Mouse (Mus musculus): ENCODE measurements around the gene Uxs1. TPM values are rescaled to one million over a fixed set of nuclear protein-coding genes. Genes with fewer than 3 reads are reported as not detected.

The Uxs1 gene
- polyA plus RNA-seq, 1 experiment from 2014 or later, result 22.0 TPM

DNA sequence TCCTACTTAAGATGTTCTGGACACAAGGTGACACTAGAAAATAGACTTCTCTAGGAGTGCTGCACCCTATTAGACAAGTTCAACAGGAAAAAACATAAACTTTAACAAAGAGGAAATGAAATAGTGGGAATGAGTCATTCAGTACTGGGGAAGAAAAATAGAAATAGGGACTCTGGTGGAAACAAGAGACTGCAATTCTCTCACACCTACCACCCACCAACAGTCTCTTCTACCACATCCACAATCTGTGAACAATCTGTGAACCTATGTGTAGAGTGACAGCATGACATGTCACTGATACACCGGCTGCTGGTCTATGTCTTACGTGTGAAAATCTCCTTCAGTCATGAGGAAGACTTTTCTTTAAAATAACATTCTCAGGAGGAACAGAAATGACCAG is 15.8 kb upstream of the Uxs1 start:
- ATAC-seq (replicated peaks; ENCODE audit: low FRiP score) (no peak), DNase-seq (ENCODE audit: low spot score) (no peak)
- WGBS, result 90% methylated on average over 2 of the region's 2 CpGs

DNA sequence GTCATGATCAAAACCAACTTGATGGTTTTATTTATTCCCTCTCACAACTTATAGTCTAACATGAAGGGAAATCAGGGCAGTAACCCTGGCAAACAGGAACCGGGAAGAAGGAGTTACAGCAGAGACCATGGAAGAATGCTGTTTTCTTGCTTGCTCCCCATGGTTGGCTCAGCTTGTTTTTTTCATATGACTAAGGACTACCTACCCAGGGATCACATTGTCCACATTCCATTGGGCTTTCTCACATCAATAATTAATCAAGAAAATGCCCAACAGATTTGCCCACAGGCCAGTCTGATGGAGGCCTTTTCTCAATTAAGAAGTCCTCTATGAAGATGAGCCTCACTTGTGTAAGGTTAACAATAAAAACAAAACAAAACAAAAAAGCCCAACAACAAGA is 9.6 kb upstream of the Uxs1 start:
- no peak overlapping the region for H3K4me2 ChIP-seq (ENCODE audit: low read depth, low read length, severe bottlenecking)
- H3K9ac ChIP-seq (ENCODE audit: low read length), result no peak overlapping the region
- no peaks in the 10 kb centered on the region for H3K4me1 ChIP-seq (replicated peaks; ENCODE audit: control insufficient read depth, insufficient read depth, low read length)
- no peaks in the 10 kb centered on the region for H3K9me3 ChIP-seq (ENCODE audit: control insufficient read depth, low read length)
- no peak for DNase-seq (ENCODE audit: low spot score)
- H3K4me3 ChIP-seq (ENCODE audit: low read depth, low read length), result no peak overlapping the region
- 81% methylated on average over 1 of the region's 1 CpGs for WGBS
- ATAC-seq (replicated peaks; ENCODE audit: low FRiP score), result no peak
- H3K27ac ChIP-seq (ENCODE audit: low read depth, low read length), result no peak overlapping the region
- H3K36me3 ChIP-seq (ENCODE audit: control insufficient read depth, insufficient read depth, low read length), result no peaks in the 10 kb centered on the region
- H3K27me3 ChIP-seq (ENCODE audit: control insufficient read depth, insufficient read depth, low read length), result no peaks in the 10 kb centered on the region

More for the DNA sequence above, 15.8 kb upstream of the Uxs1 start:
- H3K4me2 ChIP-seq (ENCODE audit: low read depth, low read length, severe bottlenecking), result no peak overlapping the region
- no peaks in the 10 kb centered on the region for H3K36me3 ChIP-seq (ENCODE audit: control insufficient read depth, insufficient read depth, low read length)
- H3K9me3 ChIP-seq (ENCODE audit: control insufficient read depth, low read length), result no peaks in the 10 kb centered on the region
- no peaks in the 10 kb centered on the region for H3K27me3 ChIP-seq (ENCODE audit: control insufficient read depth, insufficient read depth, low read length)
- H3K9ac ChIP-seq (ENCODE audit: low read length), result no peak overlapping the region
- H3K4me1 ChIP-seq (replicated peaks; ENCODE audit: control insufficient read depth, insufficient read depth, low read length), result no peaks in the 10 kb centered on the region
- no peak overlapping the region for H3K27ac ChIP-seq (ENCODE audit: low read depth, low read length)
- H3K4me3 ChIP-seq (ENCODE audit: low read depth, low read length), result no peak overlapping the region

DNA sequence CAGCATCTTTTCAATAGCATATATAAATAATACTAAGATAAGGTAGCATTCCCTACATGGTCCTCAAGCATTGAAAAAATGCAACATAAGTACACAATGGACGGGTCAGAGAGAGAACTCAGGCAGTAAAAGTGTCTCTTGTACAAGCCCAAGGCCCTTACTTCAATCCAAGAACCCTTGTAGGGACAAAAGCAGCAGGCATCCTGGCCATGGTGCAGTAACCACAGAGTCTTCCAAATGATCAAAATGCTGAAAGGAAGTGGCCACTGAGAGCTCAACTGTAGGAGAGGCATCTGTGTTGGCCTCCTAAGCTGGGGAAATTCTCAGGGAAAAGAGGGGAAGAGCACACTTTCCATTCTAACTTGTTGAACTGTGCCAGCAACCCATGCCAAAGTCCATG is 2.5 kb upstream of the Uxs1 start:
- H3K9ac ChIP-seq (ENCODE audit: low read length), result no peak overlapping the region
- H3K36me3 ChIP-seq (ENCODE audit: control insufficient read depth, insufficient read depth, low read length), result no peaks in the 10 kb centered on the region
- H3K27me3 ChIP-seq (ENCODE audit: control insufficient read depth, insufficient read depth, low read length), result no peaks in the 10 kb centered on the region
- ATAC-seq (replicated peaks; ENCODE audit: low FRiP score), result no peak
- no peak overlapping the region for H3K4me3 ChIP-seq (ENCODE audit: low read depth, low read length)
- no peak overlapping the region for H3K27ac ChIP-seq (ENCODE audit: low read depth, low read length)
- 53% methylated on average over 1 of the region's 1 CpGs for WGBS
- no peaks in the 10 kb centered on the region for H3K9me3 ChIP-seq (ENCODE audit: control insufficient read depth, low read length)
- no peak for DNase-seq (ENCODE audit: low spot score)
- peaks cover 2% of the 10 kb centered on the region; the same call in 1 of the 2 replicates for H3K4me1 ChIP-seq (replicated peaks; ENCODE audit: control insufficient read depth, insufficient read depth, low read length)
- H3K4me2 ChIP-seq (ENCODE audit: low read depth, low read length, severe bottlenecking), result no peak overlapping the region

- ATAC-seq (replicated peaks; ENCODE audit: low FRiP score) (peak; percentile 79), DNase-seq (ENCODE audit: low spot score) (peak; percentile 67)
- peak overlapping the region; percentile 89 for H3K4me2 ChIP-seq (ENCODE audit: low read depth, low read length, severe bottlenecking)
- H3K27ac ChIP-seq (ENCODE audit: low read depth, low read length), result peak overlapping the region; percentile 89
- WGBS, result under 1% methylated on average over 68 of the region's 68 CpGs
- peaks cover 2% of the 10 kb centered on the region; the same call in 1 of the 2 replicates for H3K4me1 ChIP-seq (replicated peaks; ENCODE audit: control insufficient read depth, insufficient read depth, low read length)
- no peaks in the 10 kb centered on the region for H3K27me3 ChIP-seq (ENCODE audit: control insufficient read depth, insufficient read depth, low read length)
- no peaks in the 10 kb centered on the region for H3K9me3 ChIP-seq (ENCODE audit: control insufficient read depth, low read length)
- no peaks in the 10 kb centered on the region for H3K36me3 ChIP-seq (ENCODE audit: control insufficient read depth, insufficient read depth, low read length)
- peak overlapping the region; percentile 83 for H3K4me3 ChIP-seq (ENCODE audit: low read depth, low read length)
- peak overlapping the region; percentile 87 for H3K9ac ChIP-seq (ENCODE audit: low read length)
These were observed 418 bp downstream of the Uxs1 start for GRCm38 (mm10) chr1:43827002-43827762.

DNA sequence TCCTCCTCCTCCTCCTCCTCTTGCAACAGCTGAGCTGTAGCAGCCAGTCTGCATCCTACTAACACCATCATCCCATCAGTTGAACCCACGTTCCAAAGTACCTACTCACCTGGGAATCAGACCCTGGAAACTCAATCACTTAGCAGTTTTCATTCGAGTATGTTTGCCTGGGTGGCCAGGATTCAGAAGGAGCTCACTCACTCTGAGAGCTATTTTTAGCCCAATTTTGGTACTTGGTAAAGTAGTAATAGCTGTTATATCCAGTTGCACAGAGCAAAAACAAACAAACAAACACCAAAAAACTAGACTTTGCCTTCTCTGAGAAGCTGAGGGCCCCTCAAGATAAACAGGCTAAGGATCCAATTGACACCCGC is 985 bp downstream of the Uxs1 start:
- no peak for ATAC-seq (replicated peaks; ENCODE audit: low FRiP score)
- Histone ChIP-seq H3K27ac (ENCODE audit: low read depth, low read length) (no peak overlapping the region), H3K9me3 (ENCODE audit: control insufficient read depth, low read length) (no peaks in the 10 kb centered on the region), H3K4me2 (ENCODE audit: low read depth, low read length, severe bottlenecking) (peak overlapping the region; percentile 89), H3K27me3 (ENCODE audit: control insufficient read depth, insufficient read depth, low read length) (no peaks in the 10 kb centered on the region), H3K4me3 (ENCODE audit: low read depth, low read length) (peak overlapping the region; percentile 83), H3K9ac (ENCODE audit: low read length) (peak overlapping the region; percentile 87), H3K4me1 (replicated peaks; ENCODE audit: control insufficient read depth, insufficient read depth, low read length) (peaks cover 2% of the 10 kb centered on the region; the same call in 1 of the 2 replicates), H3K36me3 (ENCODE audit: control insufficient read depth, insufficient read depth, low read length) (no peaks in the 10 kb centered on the region)
- no peak for DNase-seq (ENCODE audit: low spot score)
- WGBS, result 2% methylated on average over 3 of the region's 3 CpGs

DNA sequence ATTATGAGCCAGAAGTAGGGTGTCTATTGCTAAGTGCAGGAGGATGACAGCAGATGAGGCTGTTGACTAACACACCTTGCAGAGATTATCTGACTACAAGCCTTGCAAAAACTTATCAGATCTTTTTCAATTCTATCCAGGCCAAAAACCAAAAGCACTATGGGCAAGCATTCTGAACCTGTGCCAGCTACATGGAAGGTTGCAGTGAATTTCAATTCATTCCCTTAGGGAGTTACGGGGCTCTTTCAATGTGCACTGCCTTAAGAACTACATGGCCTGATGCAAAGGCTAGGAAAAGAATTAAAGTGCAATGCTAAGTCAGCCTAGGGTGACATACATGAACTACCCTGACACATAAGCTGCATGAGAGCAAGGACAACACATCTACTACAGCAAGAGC is 4.2 kb downstream of the Uxs1 start:
- H3K27me3 ChIP-seq (ENCODE audit: control insufficient read depth, insufficient read depth, low read length), result no peaks in the 10 kb centered on the region
- DNase-seq (ENCODE audit: low spot score), result no peak
- no peak overlapping the region for H3K4me2 ChIP-seq (ENCODE audit: low read depth, low read length, severe bottlenecking)
- H3K9me3 ChIP-seq (ENCODE audit: control insufficient read depth, low read length), result no peaks in the 10 kb centered on the region
- WGBS, result 90% methylated on average over 1 of the region's 1 CpGs
- H3K36me3 ChIP-seq (ENCODE audit: control insufficient read depth, insufficient read depth, low read length), result no peaks in the 10 kb centered on the region
- H3K9ac ChIP-seq (ENCODE audit: low read length), result no peak overlapping the region
- H3K4me1 ChIP-seq (replicated peaks; ENCODE audit: control insufficient read depth, insufficient read depth, low read length), result peaks cover 2% of the 10 kb centered on the region; the same call in 1 of the 2 replicates
- H3K27ac ChIP-seq (ENCODE audit: low read depth, low read length), result no peak overlapping the region
- no peak for ATAC-seq (replicated peaks; ENCODE audit: low FRiP score)
- no peak overlapping the region for H3K4me3 ChIP-seq (ENCODE audit: low read depth, low read length)

- no peak overlapping the region for H3K9ac ChIP-seq (ENCODE audit: low read length)
- H3K4me2 ChIP-seq (ENCODE audit: low read depth, low read length, severe bottlenecking), result no peak overlapping the region
- ATAC-seq (replicated peaks; ENCODE audit: low FRiP score) (no peak), DNase-seq (ENCODE audit: low spot score) (no peak)
- no peak overlapping the region for H3K27ac ChIP-seq (ENCODE audit: low read depth, low read length)
- no peak overlapping the region for H3K4me3 ChIP-seq (ENCODE audit: low read depth, low read length)
- H3K4me1 ChIP-seq (replicated peaks; ENCODE audit: control insufficient read depth, insufficient read depth, low read length), result peaks cover 2% of the 10 kb centered on the region; the same call in 1 of the 2 replicates
- 87% methylated on average over 5 of the region's 5 CpGs for WGBS
- no peaks in the 10 kb centered on the region for H3K27me3 ChIP-seq (ENCODE audit: control insufficient read depth, insufficient read depth, low read length)
- no peaks in the 10 kb centered on the region for H3K36me3 ChIP-seq (ENCODE audit: control insufficient read depth, insufficient read depth, low read length)
- no peaks in the 10 kb centered on the region for H3K9me3 ChIP-seq (ENCODE audit: control insufficient read depth, low read length)
These were observed 5.0 kb downstream of the Uxs1 start for GRCm38 (mm10) chr1:43822586-43822985.

GRCm38 (mm10) chr1:43821804-43822203 is 5.8 kb downstream of the Uxs1 start:
- DNase-seq (ENCODE audit: low spot score) (no peak), ATAC-seq (replicated peaks; ENCODE audit: low FRiP score) (no peak)
- Histone ChIP-seq H3K9ac (ENCODE audit: low read length) (no peak overlapping the region), H3K4me1 (replicated peaks; ENCODE audit: control insufficient read depth, insufficient read depth, low read length) (peaks cover 2% of the 10 kb centered on the region; the same call in 1 of the 2 replicates), H3K36me3 (ENCODE audit: control insufficient read depth, insufficient read depth, low read length) (no peaks in the 10 kb centered on the region), H3K4me3 (ENCODE audit: low read depth, low read length) (no peak overlapping the region), H3K27me3 (ENCODE audit: control insufficient read depth, insufficient read depth, low read length) (no peaks in the 10 kb centered on the region), H3K4me2 (ENCODE audit: low read depth, low read length, severe bottlenecking) (no peak overlapping the region), H3K9me3 (ENCODE audit: control insufficient read depth, low read length) (no peaks in the 10 kb centered on the region), H3K27ac (ENCODE audit: low read depth, low read length) (no peak overlapping the region)
- 100% methylated on average over 1 of the region's 1 CpGs for WGBS

- DNase-seq (ENCODE audit: low spot score) (no peak), ATAC-seq (replicated peaks; ENCODE audit: low FRiP score) (no peak)
- H3K9me3 ChIP-seq (ENCODE audit: control insufficient read depth, low read length), result no peaks in the 10 kb centered on the region
- H3K36me3 ChIP-seq (ENCODE audit: control insufficient read depth, insufficient read depth, low read length), result no peaks in the 10 kb centered on the region
- H3K27ac ChIP-seq (ENCODE audit: low read depth, low read length), result no peak overlapping the region
- no peak overlapping the region for H3K4me2 ChIP-seq (ENCODE audit: low read depth, low read length, severe bottlenecking)
- H3K9ac ChIP-seq (ENCODE audit: low read length), result no peak overlapping the region
- no peaks in the 10 kb centered on the region; the same call in 1 of the 2 replicates for H3K4me1 ChIP-seq (replicated peaks; ENCODE audit: control insufficient read depth, insufficient read depth, low read length)
- WGBS, result 53% methylated on average over 1 of the region's 1 CpGs
- H3K27me3 ChIP-seq (ENCODE audit: control insufficient read depth, insufficient read depth, low read length), result no peaks in the 10 kb centered on the region
- H3K4me3 ChIP-seq (ENCODE audit: low read depth, low read length), result no peak overlapping the region
These were observed 7.0 kb downstream of the Uxs1 start for GRCm38 (mm10) chr1:43820571-43820970.

Measured in forebrain, embryonic 11.5 days (tissue).